Mouse (Mus musculus): ENCODE data around the gene Ugp2. TPM values are rescaled to one million over a fixed set of nuclear protein-coding genes. Genes with fewer than 3 reads are reported as not detected.
A peak's percentile ranks its signal among the peaks of the same experiment; 100 is the strongest.
"Not testable (repeated sequence)": the region's sequence is repeated elsewhere in the genome, so short reads cannot be mapped to it uniquely, and the experiment has no call there.

Ugp2 gene
- total RNA-seq, 2 experiments from 2014 or later: 71.0 to 73.6 TPM

- DNase-seq (ENCODE audit: low spot score in 2 of 2): peak; percentile 10 to 15
- intact Hi-C loops (cut with DNase I): no loop called here
These were observed 31.9 kb downstream of the Ugp2 start for GRCm38 (mm10) chr11:21339088-21339487.

GRCm38 (mm10) chr11:21337855-21338254, 33.1 kb downstream of the Ugp2 start:
- intact Hi-C loops (cut with DNase I): no loop called here
- DNase-seq (ENCODE audit: low spot score in 2 of 2): no peak

- intact Hi-C loops (cut with DNase I): no loop called here
- no peak for DNase-seq (ENCODE audit: low spot score in 2 of 2)
These were observed 38.2 kb downstream of the Ugp2 start for GRCm38 (mm10) chr11:21332639-21333295.

- intact Hi-C loops (cut with DNase I): no loop called here
- DNase-seq (ENCODE audit: low spot score in 2 of 2): no peak
These were observed 42.9 kb downstream of the Ugp2 start for GRCm38 (mm10) chr11:21328141-21328540.

GRCm38 (mm10) chr11:21327486-21327885, 43.5 kb downstream of the Ugp2 start:
- no peak for DNase-seq (ENCODE audit: low spot score in 2 of 2)

GRCm38 (mm10) chr11:21326770-21327169, 44.2 kb downstream of the Ugp2 start:
- DNase-seq (ENCODE audit: low spot score in 2 of 2): no peak
- intact Hi-C loops (cut with DNase I): no loop called here

More at GRCm38 (mm10) chr11:21327486-21327885, 43.5 kb downstream of the Ugp2 start:
- intact Hi-C loops (cut with DNase I): no loop called here

- intact Hi-C loops (cut with DNase I): no loop called here
- no peak for DNase-seq (ENCODE audit: low spot score in 2 of 2)
These were observed 45.2 kb downstream of the Ugp2 start for GRCm38 (mm10) chr11:21325781-21326180.

GRCm38 (mm10) chr11:21322349-21322748, 48.7 kb downstream of the Ugp2 start:
- no peak for DNase-seq (ENCODE audit: low spot score in 2 of 2)
- intact Hi-C loops (cut with DNase I): no loop called here

- intact Hi-C loops (cut with DNase I): no loop called here
- DNase-seq (ENCODE audit: low spot score in 2 of 2): no peak
These were observed 49.4 kb downstream of the Ugp2 start for GRCm38 (mm10) chr11:21321577-21321976.

GRCm38 (mm10) chr11:21313922-21314657, 56.9 kb downstream of the Ugp2 start:
- intact Hi-C loops (cut with DNase I): no loop called here
- DNase-seq (ENCODE audit: low spot score in 2 of 2): no peak

- DNase-seq (ENCODE audit: low spot score in 2 of 2): no peak
- intact Hi-C loops (cut with DNase I): no loop called here
These were observed 61.5 kb downstream of the Ugp2 start for GRCm38 (mm10) chr11:21309516-21309915.

- intact Hi-C loops (cut with DNase I): no loop called here
- DNase-seq (ENCODE audit: low spot score in 2 of 2): no peak
These were observed 62.9 kb downstream of the Ugp2 start for GRCm38 (mm10) chr11:21308119-21308518.

- intact Hi-C loops (cut with DNase I): no loop called here
- DNase-seq (ENCODE audit: low spot score in 2 of 2): no peak
These were observed 63.8 kb downstream of the Ugp2 start for GRCm38 (mm10) chr11:21307078-21307668.

GRCm38 (mm10) chr11:21303619-21304018, 67.4 kb downstream of the Ugp2 start:
- intact Hi-C loops (cut with DNase I): no loop called here

GRCm38 (mm10) chr11:21295486-21295885, 75.5 kb downstream of the Ugp2 start:
- no peak for DNase-seq (ENCODE audit: low spot score in 2 of 2)
- intact Hi-C loops (cut with DNase I): no loop called here

More at GRCm38 (mm10) chr11:21303619-21304018, 67.4 kb downstream of the Ugp2 start:
- no peak for DNase-seq (ENCODE audit: low spot score in 2 of 2)

GRCm38 (mm10) chr11:21288153-21288552, 82.8 kb downstream of the Ugp2 start:
- DNase-seq (ENCODE audit: low spot score in 2 of 2); intact Hi-C loops (cut with DNase I): not testable (repeated sequence)

- intact Hi-C loops (cut with DNase I): no loop called here
- DNase-seq (ENCODE audit: low spot score in 2 of 2): no peak
These were observed 84.6 kb downstream of the Ugp2 start for GRCm38 (mm10) chr11:21286391-21286790.

- intact Hi-C loops (cut with DNase I): no loop called here
- no peak for DNase-seq (ENCODE audit: low spot score in 2 of 2)
These were observed 94.8 kb downstream of the Ugp2 start for GRCm38 (mm10) chr11:21276151-21276550.
